Mouse (Mus musculus): ENCODE data around the gene Phka2. TPM values are rescaled to one million over a fixed set of nuclear protein-coding genes. Genes with fewer than 3 reads are reported as not detected.

Gene Phka2
- total RNA-seq, 2 experiments from 2014 or later: 24.5 to 32.4 TPM

DNA sequence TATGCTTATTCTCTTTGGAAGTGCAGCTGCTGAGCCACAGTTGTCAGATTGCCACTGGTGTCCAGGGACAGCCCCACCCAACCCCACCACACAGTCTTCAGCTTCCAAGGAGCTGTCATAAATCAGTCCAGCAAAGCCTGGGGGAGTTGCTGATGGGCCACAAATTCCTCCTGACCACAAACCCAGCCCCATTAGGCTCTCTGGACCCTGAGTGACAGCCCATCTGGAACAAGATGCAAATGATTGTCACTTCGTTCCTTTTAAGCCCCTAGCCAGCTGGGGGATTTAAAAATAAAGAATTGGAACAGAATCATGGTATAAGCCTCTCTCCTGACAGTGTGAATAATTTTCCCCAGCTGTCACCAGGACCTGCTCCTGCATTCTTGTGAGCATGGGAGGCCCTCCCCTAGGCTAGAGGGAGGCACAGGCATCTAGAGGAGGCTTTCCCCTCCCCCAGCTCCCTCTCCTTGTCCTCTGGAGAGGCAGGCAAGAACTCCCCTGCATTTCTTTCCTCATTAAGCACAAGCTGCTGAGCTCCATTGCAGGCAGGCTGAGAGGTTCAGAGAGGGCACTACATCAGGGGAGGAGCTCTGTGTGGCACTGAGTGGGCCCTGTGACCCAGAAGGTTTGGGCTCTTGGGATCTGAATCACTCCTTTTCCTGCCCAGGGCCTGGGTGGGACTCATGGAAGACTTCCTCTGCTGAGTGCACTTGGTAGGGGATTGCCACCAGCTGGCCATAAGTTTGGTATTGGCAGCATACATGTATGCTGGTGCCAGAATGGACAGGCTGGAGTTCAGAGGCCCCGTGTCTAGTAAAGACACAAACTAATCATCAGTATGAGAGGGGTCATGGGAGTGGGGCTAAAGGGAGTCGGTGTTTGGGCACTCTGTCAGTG, 96.8 kb downstream of the Phka2 start:
- DNase-seq (ENCODE audit: low spot score in 2 of 2): no peak

DNA sequence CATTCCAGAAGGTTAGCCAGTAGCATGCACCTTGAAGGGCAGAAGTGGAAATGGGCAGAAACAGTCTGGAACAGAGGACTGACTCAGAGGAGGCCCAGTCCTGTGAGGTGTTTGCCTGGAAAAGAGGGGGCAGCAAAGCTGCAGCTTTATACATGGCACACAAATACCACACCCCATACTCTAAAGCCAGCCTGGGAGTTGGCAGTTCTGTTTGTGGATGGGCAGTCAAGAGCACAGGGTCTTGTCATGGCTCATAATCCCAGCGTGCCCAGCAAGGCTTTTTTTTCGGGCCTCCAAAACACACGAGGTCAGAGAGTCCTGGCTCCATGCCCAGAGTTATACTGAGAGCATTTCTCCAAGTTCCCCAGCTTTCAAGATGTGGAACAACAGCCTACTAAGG, 99.1 kb downstream of the Phka2 start:
- no peak for DNase-seq (ENCODE audit: low spot score in 2 of 2)

- no peak for DNase-seq (ENCODE audit: low spot score in 2 of 2)
These were observed 100.8 kb downstream of the Phka2 start for GRCm38 (mm10) chrX:160602770-160603169.

- no peak for DNase-seq (ENCODE audit: low spot score in 2 of 2)
These were observed 101.3 kb downstream of the Phka2 start for GRCm38 (mm10) chrX:160603316-160603715.

DNA sequence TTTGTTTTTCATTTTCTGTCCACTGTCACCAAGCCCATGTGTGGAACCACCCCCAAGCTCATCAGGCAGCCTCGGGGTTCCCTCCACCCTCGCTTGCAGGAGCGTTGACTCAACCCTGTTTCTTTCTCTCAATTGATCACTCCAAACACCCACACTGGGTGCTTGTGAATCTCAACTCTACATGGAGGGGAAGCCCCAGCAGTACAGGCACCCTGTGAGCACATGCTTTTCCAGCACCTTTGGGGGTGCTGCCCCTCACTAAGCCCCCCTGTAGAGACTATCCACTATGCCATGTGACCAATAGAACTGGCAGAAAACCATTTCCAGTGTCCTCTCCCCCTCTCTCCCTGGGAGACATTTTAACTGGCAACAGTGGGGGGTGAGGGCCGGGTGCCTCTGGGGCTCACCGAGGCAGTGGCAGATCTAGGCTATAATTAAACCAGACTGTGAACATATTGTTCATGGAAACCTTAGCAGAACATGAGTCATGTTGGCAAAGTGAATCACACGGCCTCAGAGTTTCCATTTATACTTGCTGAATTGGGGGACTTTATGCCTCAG, 102.1 kb downstream of the Phka2 start:
- peak in 1 of 2 experiments; percentile 62 for DNase-seq (ENCODE audit: low spot score in 2 of 2)

- no peak for DNase-seq (ENCODE audit: low spot score in 2 of 2)
These were observed 107.9 kb downstream of the Phka2 start for GRCm38 (mm10) chrX:160609849-160610248.

DNA sequence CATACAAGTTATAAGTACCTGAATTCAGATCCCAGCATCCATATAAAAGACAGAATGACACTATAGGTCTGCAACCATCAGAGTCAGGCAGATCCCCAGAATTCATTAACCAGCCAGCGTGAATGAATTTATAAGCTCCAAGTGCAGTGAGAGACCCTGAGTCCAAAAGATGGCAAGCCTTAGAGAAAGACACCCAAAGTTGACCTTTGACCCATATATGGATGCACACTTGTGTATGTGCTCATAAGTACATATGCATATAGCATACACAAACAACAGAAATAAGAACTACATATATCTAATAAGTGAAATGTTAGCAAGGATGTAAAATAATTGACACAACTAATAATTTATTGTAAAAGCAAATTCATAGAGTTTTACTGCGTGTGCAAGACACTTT, 108.5 kb downstream of the Phka2 start:
- DNase-seq (ENCODE audit: low spot score in 2 of 2): no peak

GRCm38 (mm10) chrX:160610882-160611644, 109.1 kb downstream of the Phka2 start:
- DNase-seq (ENCODE audit: low spot score in 2 of 2): no peak

Other genes starting within 250 kb of the Phka2 start
- gene Adgrg2, start 111.5 kb upstream of the Phka2 start, total RNA-seq (2021): under 1 TPM; 0.50 to 0.99 TPM
- 1 to 10 TPM in 1 of 2 experiments, under 1 TPM in 1; 0.38 to 1.4 TPM for gene Ppef1, start 233.6 kb downstream of the Phka2 start, total RNA-seq (2021)

Measured in layer of hippocampus, adult 18-20 months (tissue).